Mouse (Mus musculus) bone marrow, adult 2 months (tissue): ENCODE data around the gene Atp5c1.
A peak's percentile ranks its signal among the peaks of the same experiment; 100 is the strongest.

Source experiments
- CTCF ChIP-seq: fragments of 200-500 bp; IDR thresholded peaks from 2 replicates; pipeline ENCODE4 v1.5.1; 2011; ENCODE audit warnings: low read length, control low read depth; ENCODE audit not compliant: control insufficient read depth, insufficient read depth
- POLR2A ChIP-seq: fragments of 200-500 bp; IDR thresholded peaks from 2 replicates; pipeline ENCODE4 v1.6.1; 2011; ENCODE audit warnings: low read depth, mild to moderate bottlenecking, control low read depth, low read length, borderline replicate concordance; ENCODE audit not compliant: control insufficient read depth

DNA sequence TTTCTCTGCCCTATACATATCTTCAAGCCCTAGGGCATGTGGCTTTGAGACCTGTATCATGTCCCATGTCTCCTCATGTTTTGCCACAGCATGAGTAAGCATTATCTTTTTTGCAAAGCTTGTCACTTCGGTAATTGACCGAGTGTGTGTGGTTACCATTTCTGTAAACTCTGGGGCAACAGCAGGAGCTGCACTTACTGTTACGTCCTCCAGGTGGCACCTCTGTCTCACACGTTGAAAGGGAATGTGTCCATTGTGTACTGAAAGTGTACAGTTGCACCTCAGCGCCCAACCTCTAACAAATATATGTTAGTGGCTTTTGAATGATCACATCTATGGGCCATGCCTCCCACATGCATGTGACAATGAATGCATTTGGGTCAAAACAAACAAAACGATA lies 20.9 kb upstream of the Atp5c1 start:
- TF ChIP-seq CTCF (peak; percentile 83), POLR2A (no peak)
